Mouse (Mus musculus): ENCODE measurements around the gene Lair1. TPM values are rescaled to one million over a fixed set of nuclear protein-coding genes. Genes with fewer than 3 reads are reported as not detected.
"Not testable (repeated sequence)": the region's sequence is repeated elsewhere in the genome, so short reads cannot be mapped to it uniquely, and the experiment has no call there.

Gene Lair1
- polyA plus RNA-seq, 1 experiment from 2014 or later, result 3.5 TPM

- not testable (repeated sequence) for H3K9me3 ChIP-seq (ENCODE audit: control insufficient read depth, low read length); H3K4me1 ChIP-seq (ENCODE audit: control insufficient read depth, insufficient read depth, low read length); H3K27ac ChIP-seq (ENCODE audit: low read length); H3K4me2 ChIP-seq (ENCODE audit: low read depth, low read length); ATAC-seq; H3K9ac ChIP-seq (ENCODE audit: low read depth, low read length); H3K27me3 ChIP-seq (replicated peaks; ENCODE audit: control insufficient read depth, insufficient read depth, low read length); H3K4me3 ChIP-seq (ENCODE audit: low read length); H3K36me3 ChIP-seq (ENCODE audit: control insufficient read depth, insufficient read depth, low read length)
- WGBS, result 54% methylated on average over 9 of the region's 9 CpGs
Measured at GRCm38 (mm10) chr7:4060602-4061188, 2.3 kb downstream of the Lair1 start.

GRCm38 (mm10) chr7:4026794-4027421, 36.1 kb downstream of the Lair1 start:
- Histone ChIP-seq H3K9me3 (ENCODE audit: control insufficient read depth, low read length) (no peaks in the 10 kb centered on the region), H3K27ac (ENCODE audit: low read length) (no peak overlapping the region), H3K9ac (ENCODE audit: low read depth, low read length) (no peak overlapping the region), H3K4me3 (ENCODE audit: low read length) (no peak overlapping the region), H3K4me1 (ENCODE audit: control insufficient read depth, insufficient read depth, low read length) (no peaks in the 10 kb centered on the region), H3K27me3 (replicated peaks; ENCODE audit: control insufficient read depth, insufficient read depth, low read length) (no peaks in the 10 kb centered on the region), H3K36me3 (ENCODE audit: control insufficient read depth, insufficient read depth, low read length) (no peaks in the 10 kb centered on the region), H3K4me2 (ENCODE audit: low read depth, low read length) (no peak overlapping the region)
- ATAC-seq, result no peak
- 33% methylated on average over 3 of the region's 3 CpGs for WGBS

GRCm38 (mm10) chr7:4004636-4005035, 58.4 kb downstream of the Lair1 start:
- not testable (repeated sequence) for H3K9me3 ChIP-seq (ENCODE audit: control insufficient read depth, low read length); ATAC-seq; H3K4me2 ChIP-seq (ENCODE audit: low read depth, low read length); H3K4me1 ChIP-seq (ENCODE audit: control insufficient read depth, insufficient read depth, low read length); H3K36me3 ChIP-seq (ENCODE audit: control insufficient read depth, insufficient read depth, low read length); H3K27me3 ChIP-seq (replicated peaks; ENCODE audit: control insufficient read depth, insufficient read depth, low read length); H3K27ac ChIP-seq (ENCODE audit: low read length); H3K4me3 ChIP-seq (ENCODE audit: low read length); H3K9ac ChIP-seq (ENCODE audit: low read depth, low read length)
- WGBS, result 60% methylated on average over 3 of the region's 3 CpGs

- not testable (repeated sequence) for H3K4me1 ChIP-seq (ENCODE audit: control insufficient read depth, insufficient read depth, low read length); H3K27me3 ChIP-seq (replicated peaks; ENCODE audit: control insufficient read depth, insufficient read depth, low read length); H3K36me3 ChIP-seq (ENCODE audit: control insufficient read depth, insufficient read depth, low read length); H3K9ac ChIP-seq (ENCODE audit: low read depth, low read length); H3K27ac ChIP-seq (ENCODE audit: low read length); H3K4me3 ChIP-seq (ENCODE audit: low read length); H3K4me2 ChIP-seq (ENCODE audit: low read depth, low read length); H3K9me3 ChIP-seq (ENCODE audit: control insufficient read depth, low read length); ATAC-seq
- WGBS, result 81% methylated on average over 4 of the region's 4 CpGs
Measured at GRCm38 (mm10) chr7:4003996-4004395, 59.0 kb downstream of the Lair1 start.

DNA sequence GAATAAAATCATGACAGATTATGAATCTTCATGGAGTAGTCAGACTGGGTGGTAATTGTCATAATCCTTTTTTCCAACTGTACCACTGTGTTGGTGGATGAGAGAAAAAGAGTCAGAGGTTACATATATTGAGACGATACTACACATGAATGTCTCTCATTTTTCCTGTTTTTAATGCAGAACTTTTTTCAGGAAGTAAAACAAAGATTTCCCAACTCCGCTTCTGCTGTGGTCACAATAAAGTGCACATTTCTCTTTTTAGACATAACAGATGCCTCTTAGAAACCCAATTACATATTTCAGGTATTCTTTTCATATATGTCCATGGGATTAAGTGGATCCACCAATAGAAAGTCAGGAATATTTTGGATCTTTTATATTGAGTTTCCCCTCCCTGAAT, 101.0 kb downstream of the Lair1 start:
- Histone ChIP-seq H3K9me3 (ENCODE audit: control insufficient read depth, low read length) (no peaks in the 10 kb centered on the region), H3K27me3 (replicated peaks; ENCODE audit: control insufficient read depth, insufficient read depth, low read length) (no peaks in the 10 kb centered on the region), H3K4me2 (ENCODE audit: low read depth, low read length) (no peak overlapping the region), H3K4me3 (ENCODE audit: low read length) (no peak overlapping the region), H3K4me1 (ENCODE audit: control insufficient read depth, insufficient read depth, low read length) (no peaks in the 10 kb centered on the region), H3K36me3 (ENCODE audit: control insufficient read depth, insufficient read depth, low read length) (no peaks in the 10 kb centered on the region), H3K9ac (ENCODE audit: low read depth, low read length) (no peak overlapping the region), H3K27ac (ENCODE audit: low read length) (no peak overlapping the region)
- no peak for ATAC-seq
- WGBS, result 85% methylated on average over 2 of the region's 2 CpGs

DNA sequence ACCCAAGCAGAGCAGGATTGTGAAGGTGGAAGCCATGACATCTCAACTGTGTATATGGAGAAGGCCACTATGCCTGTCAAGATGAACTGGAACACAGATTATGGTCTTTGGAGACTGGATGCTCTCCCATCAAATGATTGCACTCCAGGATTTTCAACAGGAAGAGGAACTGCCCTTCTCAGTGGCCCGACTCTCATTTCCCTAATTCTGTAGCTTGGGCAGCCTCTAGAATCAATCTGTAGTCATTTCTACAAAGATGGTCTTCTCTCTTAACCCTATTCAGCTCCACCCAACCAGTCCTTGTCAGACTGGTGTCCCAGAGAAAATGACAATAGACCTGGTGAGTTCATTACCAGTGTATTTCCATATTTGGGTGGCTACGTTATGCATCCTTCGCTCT, 105.6 kb downstream of the Lair1 start:
- H3K4me2 ChIP-seq (ENCODE audit: low read depth, low read length), result no peak overlapping the region
- no peaks in the 10 kb centered on the region for H3K9me3 ChIP-seq (ENCODE audit: control insufficient read depth, low read length)
- ATAC-seq, result no peak
- no peaks in the 10 kb centered on the region for H3K36me3 ChIP-seq (ENCODE audit: control insufficient read depth, insufficient read depth, low read length)
- H3K4me3 ChIP-seq (ENCODE audit: low read length), result no peak overlapping the region
- WGBS, result 82% methylated on average over 3 of the region's 3 CpGs
- no peak overlapping the region for H3K27ac ChIP-seq (ENCODE audit: low read length)
- no peak overlapping the region for H3K9ac ChIP-seq (ENCODE audit: low read depth, low read length)
- H3K4me1 ChIP-seq (ENCODE audit: control insufficient read depth, insufficient read depth, low read length), result no peaks in the 10 kb centered on the region
- no peaks in the 10 kb centered on the region for H3K27me3 ChIP-seq (replicated peaks; ENCODE audit: control insufficient read depth, insufficient read depth, low read length)

Other genes starting within 250 kb of the Lair1 start
- gene Gm15448, start 237.5 kb downstream of the Lair1 start, polyA plus RNA-seq (2015; fragmentation: Nextera tagmentation; extraction: Ambion mirVana), result 0.07 TPM in 1 of 2 replicates, not detected in the other
- 0.32 and 0.39 TPM in 2 replicates for gene Pira2, start 218.2 kb downstream of the Lair1 start, polyA plus RNA-seq (2015; fragmentation: Nextera tagmentation; extraction: Ambion mirVana)
- 0.10 and 0.17 TPM in 2 replicates for gene Gm14548, start 165.1 kb downstream of the Lair1 start, polyA plus RNA-seq (2015; fragmentation: Nextera tagmentation; extraction: Ambion mirVana)
- gene Lilra6, start 147.7 kb downstream of the Lair1 start, polyA plus RNA-seq (2015; fragmentation: Nextera tagmentation; extraction: Ambion mirVana), result 0.24 and 0.34 TPM in 2 replicates
- gene Ttyh1, start 56.2 kb upstream of the Lair1 start, polyA plus RNA-seq (2015; fragmentation: Nextera tagmentation; extraction: Ambion mirVana), result 5.2 and 6.5 TPM in 2 replicates
- gene Leng8, start 73.8 kb upstream of the Lair1 start, polyA plus RNA-seq (2015; fragmentation: Nextera tagmentation; extraction: Ambion mirVana), result 35.5 and 40.3 TPM in 2 replicates
- gene Leng9, start 87.2 kb upstream of the Lair1 start, polyA plus RNA-seq (2015; fragmentation: Nextera tagmentation; extraction: Ambion mirVana), result 6.8 and 7.1 TPM in 2 replicates
- 83.5 and 84.5 TPM in 2 replicates for gene Cdc42ep5, start 101.7 kb upstream of the Lair1 start, polyA plus RNA-seq (2015; fragmentation: Nextera tagmentation; extraction: Ambion mirVana)
- 0.22 and 0.38 TPM in 2 replicates for gene Lilra5, start 174.6 kb upstream of the Lair1 start, polyA plus RNA-seq (2015; fragmentation: Nextera tagmentation; extraction: Ambion mirVana)

All from intestine, embryonic 16.5 days (tissue).